Mouse (Mus musculus): ENCODE measurements around the gene Cd274. TPM values are rescaled to one million over a fixed set of nuclear protein-coding genes. Genes with fewer than 3 reads are reported as not detected.

The Cd274 gene
- polyA plus RNA-seq, 1 experiment: 1.1 TPM

DNA sequence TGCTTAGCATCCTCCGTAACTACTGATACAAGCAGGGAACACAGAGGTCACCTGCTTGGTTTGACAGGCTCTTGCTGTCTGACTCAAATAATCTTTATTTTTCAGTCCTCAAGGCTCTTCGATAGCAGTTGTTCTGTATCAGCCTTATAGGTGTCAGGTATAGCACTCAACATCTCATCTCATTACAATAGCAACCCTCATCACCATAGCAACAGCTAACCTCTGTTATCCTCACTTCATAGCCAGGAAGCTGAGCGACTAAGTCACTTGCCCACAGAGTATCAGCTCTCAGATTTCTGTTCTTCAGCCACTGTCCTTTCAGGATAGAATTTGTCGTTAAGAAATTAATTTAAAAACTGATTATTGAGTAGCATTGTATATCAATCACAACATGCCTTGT lies 18.6 kb downstream of the Cd274 start:
- Histone ChIP-seq H3K27ac (ENCODE audit: insufficient read depth, low read length) (no peak overlapping the region), H3K4me3 (ENCODE audit: insufficient read depth, low read length) (no peak overlapping the region), H3K4me1 (ENCODE audit: control insufficient read depth, insufficient read depth, low read length) (no peaks in the 10 kb centered on the region)
- TF ChIP-seq POLR2A (IDR thresholded peaks at IDR 0.05; ENCODE audit: low read depth, low read length) (no peak), CTCF (IDR thresholded peaks at IDR 0.05; ENCODE audit: borderline replicate concordance, insufficient read depth, low read length) (no peak)

DNA sequence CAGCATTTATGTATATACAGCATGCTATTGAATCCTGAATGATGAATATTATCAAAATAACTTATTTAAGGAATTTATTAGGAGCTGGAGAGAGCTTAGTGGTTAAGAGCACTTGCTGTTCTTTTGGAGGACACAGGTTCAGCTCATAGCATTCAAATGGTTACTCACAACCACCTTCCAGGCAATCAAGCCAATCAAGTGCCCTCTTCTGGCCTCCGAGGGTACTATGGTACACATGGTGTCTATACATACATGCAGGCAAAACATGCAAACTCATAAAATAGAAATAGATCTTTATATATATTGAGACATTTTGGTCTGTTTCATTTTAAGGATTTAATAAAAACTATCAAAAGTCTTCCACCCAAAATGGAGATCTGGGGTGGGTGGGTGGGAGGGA lies 21.6 kb downstream of the Cd274 start:
- H3K4me3 ChIP-seq (ENCODE audit: insufficient read depth, low read length): no peak overlapping the region
- H3K27ac ChIP-seq (ENCODE audit: insufficient read depth, low read length): no peak overlapping the region
- no peaks in the 10 kb centered on the region for H3K4me1 ChIP-seq (ENCODE audit: control insufficient read depth, insufficient read depth, low read length)
- TF ChIP-seq CTCF (IDR thresholded peaks at IDR 0.05; ENCODE audit: borderline replicate concordance, insufficient read depth, low read length) (no peak), POLR2A (IDR thresholded peaks at IDR 0.05; ENCODE audit: low read depth, low read length) (no peak)

DNA sequence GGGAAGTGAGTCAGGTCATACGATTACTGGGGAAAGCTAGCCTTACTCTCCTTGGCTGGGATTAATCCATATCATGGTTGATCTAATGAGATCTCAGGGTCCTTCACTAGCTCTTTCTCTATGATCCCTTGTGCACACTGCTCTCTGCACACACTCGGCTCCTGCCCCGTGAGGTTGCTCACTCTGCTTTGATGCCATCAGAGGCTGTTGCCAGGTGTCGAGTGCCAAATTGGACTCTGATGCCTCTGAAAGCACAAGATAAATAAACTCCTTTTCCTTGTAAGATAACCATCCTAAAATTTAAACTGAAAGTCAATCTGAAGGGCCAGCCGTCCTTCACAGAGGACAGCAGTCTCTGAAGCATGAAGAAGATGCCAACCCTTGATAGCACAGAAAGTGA lies 23.2 kb downstream of the Cd274 start:
- no peaks in the 10 kb centered on the region for H3K4me1 ChIP-seq (ENCODE audit: control insufficient read depth, insufficient read depth, low read length)
- H3K27ac ChIP-seq (ENCODE audit: insufficient read depth, low read length): no peak overlapping the region
- no peak for TF ChIP-seq CTCF (IDR thresholded peaks at IDR 0.05; ENCODE audit: borderline replicate concordance, insufficient read depth, low read length)
- TF ChIP-seq POLR2A (IDR thresholded peaks at IDR 0.05; ENCODE audit: low read depth, low read length): no peak
- H3K4me3 ChIP-seq (ENCODE audit: insufficient read depth, low read length): no peak overlapping the region

DNA sequence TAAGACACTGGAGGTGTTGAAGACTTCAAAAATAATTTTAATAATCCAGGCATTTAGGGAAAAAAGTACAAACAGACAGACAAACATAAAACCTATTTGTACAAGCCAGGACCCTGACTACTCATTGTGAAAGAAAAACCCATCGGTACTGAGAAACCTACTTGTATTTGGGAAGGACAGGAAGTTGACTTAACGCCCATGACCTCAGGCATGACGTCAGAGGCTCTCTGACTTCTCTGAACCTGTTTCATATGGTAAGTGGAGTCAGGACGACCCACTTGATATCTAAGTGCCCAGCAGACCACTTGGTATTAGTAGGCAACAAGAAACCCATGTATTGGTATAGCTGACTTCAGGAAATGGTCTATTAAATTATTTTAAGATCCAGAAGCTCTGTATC lies 24.0 kb downstream of the Cd274 start:
- Histone ChIP-seq H3K27ac (ENCODE audit: insufficient read depth, low read length) (no peak overlapping the region), H3K4me1 (ENCODE audit: control insufficient read depth, insufficient read depth, low read length) (no peaks in the 10 kb centered on the region), H3K4me3 (ENCODE audit: insufficient read depth, low read length) (no peak overlapping the region)
- no peak for TF ChIP-seq POLR2A (IDR thresholded peaks at IDR 0.05; ENCODE audit: low read depth, low read length)
- TF ChIP-seq CTCF (IDR thresholded peaks at IDR 0.05; ENCODE audit: borderline replicate concordance, insufficient read depth, low read length): no peak

DNA sequence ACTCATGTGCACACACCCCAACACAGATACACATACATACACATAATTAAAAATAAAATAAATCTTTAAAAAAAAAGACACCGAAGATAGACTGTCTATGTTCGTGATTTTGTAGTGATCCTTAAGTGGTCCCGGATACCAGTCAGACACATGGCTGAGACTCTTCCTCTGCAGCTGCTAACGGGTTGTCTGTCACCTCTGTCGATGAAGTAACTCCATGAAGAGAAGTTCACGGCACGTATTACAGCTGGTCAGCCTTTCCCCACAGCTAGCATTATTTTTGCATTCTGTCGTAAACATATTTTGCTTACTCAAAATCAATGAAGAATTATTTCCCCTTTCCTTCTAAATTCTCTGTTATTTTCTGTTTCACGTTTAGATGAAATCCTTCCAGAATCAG lies 26.1 kb downstream of the Cd274 start:
- Histone ChIP-seq H3K27ac (ENCODE audit: insufficient read depth, low read length) (no peak overlapping the region), H3K4me3 (ENCODE audit: insufficient read depth, low read length) (no peak overlapping the region), H3K4me1 (ENCODE audit: control insufficient read depth, insufficient read depth, low read length) (no peaks in the 10 kb centered on the region)
- no peak for TF ChIP-seq POLR2A (IDR thresholded peaks at IDR 0.05; ENCODE audit: low read depth, low read length)

DNA sequence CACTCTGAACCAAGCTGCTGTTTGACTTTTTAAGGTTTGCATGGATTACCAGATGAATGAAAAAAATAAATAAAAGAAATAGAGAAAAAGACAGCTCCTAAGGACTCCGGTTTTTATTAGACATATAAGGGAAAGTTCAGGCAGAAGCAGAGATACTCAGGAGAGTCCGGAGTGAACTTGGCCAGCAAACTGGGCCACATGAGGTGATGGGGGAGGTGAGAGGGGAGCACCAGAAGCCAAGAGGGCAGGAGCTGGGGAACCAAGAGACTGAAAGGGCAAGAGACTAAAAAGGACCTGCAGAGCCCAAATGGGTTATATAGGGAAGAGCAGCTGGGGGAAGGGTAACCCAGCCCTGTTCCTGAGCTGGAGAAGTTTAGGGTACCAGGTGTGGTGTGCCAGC lies 27.5 kb downstream of the Cd274 start:
- H3K27ac ChIP-seq (ENCODE audit: insufficient read depth, low read length): no peak overlapping the region
- TF ChIP-seq POLR2A (IDR thresholded peaks at IDR 0.05; ENCODE audit: low read depth, low read length): no peak
- TF ChIP-seq CTCF (IDR thresholded peaks at IDR 0.05; ENCODE audit: borderline replicate concordance, insufficient read depth, low read length): no peak
- H3K4me1 ChIP-seq (ENCODE audit: control insufficient read depth, insufficient read depth, low read length): no peaks in the 10 kb centered on the region
- no peak overlapping the region for H3K4me3 ChIP-seq (ENCODE audit: insufficient read depth, low read length)

DNA sequence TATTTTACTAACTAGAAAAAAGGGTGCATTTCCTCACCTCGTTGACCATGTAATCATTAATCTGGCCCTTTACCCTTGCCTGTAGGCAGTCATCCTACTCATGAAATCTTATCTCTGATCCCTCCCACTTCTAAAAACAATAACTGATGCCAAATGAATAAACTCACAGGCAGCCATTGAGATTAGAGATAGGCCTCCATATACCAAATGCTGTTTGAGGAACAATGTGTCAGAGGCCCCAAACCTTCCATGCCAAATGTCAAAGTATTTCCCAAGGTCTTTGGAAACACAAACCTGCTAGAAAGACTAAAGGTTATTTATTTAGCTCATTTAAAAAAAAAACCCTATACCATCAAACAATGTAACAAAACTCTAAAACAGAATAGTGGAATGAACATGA lies 29.1 kb downstream of the Cd274 start:
- TF ChIP-seq POLR2A (IDR thresholded peaks at IDR 0.05; ENCODE audit: low read depth, low read length) (no peak), CTCF (IDR thresholded peaks at IDR 0.05; ENCODE audit: borderline replicate concordance, insufficient read depth, low read length) (no peak)
- H3K4me3 ChIP-seq (ENCODE audit: insufficient read depth, low read length): no peak overlapping the region
- H3K27ac ChIP-seq (ENCODE audit: insufficient read depth, low read length): no peak overlapping the region
- H3K4me1 ChIP-seq (ENCODE audit: control insufficient read depth, insufficient read depth, low read length): no peaks in the 10 kb centered on the region

DNA sequence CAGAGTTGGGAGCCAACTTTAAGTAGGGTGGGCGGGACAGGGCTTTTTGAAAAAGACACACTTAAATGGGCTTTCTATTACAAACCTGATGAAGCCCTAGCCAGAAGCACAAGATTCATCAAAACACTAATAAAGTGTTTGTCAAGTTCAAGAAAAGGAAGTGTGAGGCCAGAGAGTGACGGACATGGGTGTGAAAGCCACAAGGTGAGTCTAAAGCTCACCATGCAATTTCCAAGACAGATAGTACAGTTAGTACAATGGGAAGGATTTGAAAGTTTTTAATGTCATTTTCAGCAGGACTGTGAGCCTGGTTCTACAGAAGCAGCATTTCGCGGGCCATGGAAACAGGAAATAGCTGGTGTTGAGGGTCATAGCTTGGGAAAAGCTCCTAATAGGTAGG lies 32.5 kb downstream of the Cd274 start:
- H3K27ac ChIP-seq (ENCODE audit: insufficient read depth, low read length): no peak overlapping the region
- no peak for TF ChIP-seq CTCF (IDR thresholded peaks at IDR 0.05; ENCODE audit: borderline replicate concordance, insufficient read depth, low read length)
- no peak for TF ChIP-seq POLR2A (IDR thresholded peaks at IDR 0.05; ENCODE audit: low read depth, low read length)

DNA sequence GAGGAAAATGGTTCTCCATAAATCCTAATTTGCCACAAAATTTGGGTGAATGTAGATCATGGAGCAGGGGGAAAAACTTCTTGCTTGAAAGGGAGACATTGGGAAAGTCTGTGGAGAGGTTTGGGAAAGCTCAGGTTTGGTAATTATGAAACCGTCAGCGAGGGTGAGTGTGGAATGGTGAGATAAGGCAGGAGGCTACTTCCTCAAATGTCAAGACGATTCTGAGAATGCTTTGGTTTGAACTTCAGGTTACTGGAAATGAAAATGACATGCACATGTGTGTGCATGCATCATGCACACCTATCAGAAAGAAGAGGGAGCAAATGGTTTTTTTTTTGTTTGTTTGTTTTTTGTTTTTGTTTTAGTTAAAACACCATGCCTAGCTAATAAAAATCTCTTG lies 33.2 kb downstream of the Cd274 start:
- Histone ChIP-seq H3K4me1 (ENCODE audit: control insufficient read depth, insufficient read depth, low read length) (no peaks in the 10 kb centered on the region), H3K4me3 (ENCODE audit: insufficient read depth, low read length) (no peak overlapping the region), H3K27ac (ENCODE audit: insufficient read depth, low read length) (no peak overlapping the region)
- TF ChIP-seq CTCF (IDR thresholded peaks at IDR 0.05; ENCODE audit: borderline replicate concordance, insufficient read depth, low read length) (no peak), POLR2A (IDR thresholded peaks at IDR 0.05; ENCODE audit: low read depth, low read length) (no peak)

More for the DNA sequence above, 32.5 kb downstream of the Cd274 start:
- Histone ChIP-seq H3K4me1 (ENCODE audit: control insufficient read depth, insufficient read depth, low read length) (no peaks in the 10 kb centered on the region), H3K4me3 (ENCODE audit: insufficient read depth, low read length) (no peak overlapping the region)

DNA sequence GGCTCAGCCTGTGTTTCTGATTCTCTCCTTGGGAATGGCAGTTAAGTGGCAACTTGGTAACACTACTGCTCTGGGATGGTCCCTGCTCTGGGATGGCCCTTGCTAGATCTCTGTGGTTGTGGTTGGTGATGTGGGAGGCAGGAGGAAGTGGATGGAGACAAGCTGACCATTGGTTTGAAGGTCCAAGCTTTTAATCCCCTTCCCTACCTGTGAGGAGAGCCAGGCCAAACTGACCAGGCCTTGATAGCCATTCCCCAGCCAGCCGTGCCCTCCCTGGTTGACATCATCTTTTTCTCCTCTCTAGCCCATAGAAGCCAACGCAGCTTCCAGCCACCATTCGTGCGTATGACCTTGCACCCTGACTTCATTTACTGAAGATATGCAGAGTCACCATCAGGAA lies 35.4 kb downstream of the Cd274 start:
- H3K4me3 ChIP-seq (ENCODE audit: insufficient read depth, low read length): no peak overlapping the region
- TF ChIP-seq POLR2A (IDR thresholded peaks at IDR 0.05; ENCODE audit: low read depth, low read length) (no peak), CTCF (IDR thresholded peaks at IDR 0.05; ENCODE audit: borderline replicate concordance, insufficient read depth, low read length) (no peak)
- H3K27ac ChIP-seq (ENCODE audit: insufficient read depth, low read length): no peak overlapping the region
- H3K4me1 ChIP-seq (ENCODE audit: control insufficient read depth, insufficient read depth, low read length): no peaks in the 10 kb centered on the region

DNA sequence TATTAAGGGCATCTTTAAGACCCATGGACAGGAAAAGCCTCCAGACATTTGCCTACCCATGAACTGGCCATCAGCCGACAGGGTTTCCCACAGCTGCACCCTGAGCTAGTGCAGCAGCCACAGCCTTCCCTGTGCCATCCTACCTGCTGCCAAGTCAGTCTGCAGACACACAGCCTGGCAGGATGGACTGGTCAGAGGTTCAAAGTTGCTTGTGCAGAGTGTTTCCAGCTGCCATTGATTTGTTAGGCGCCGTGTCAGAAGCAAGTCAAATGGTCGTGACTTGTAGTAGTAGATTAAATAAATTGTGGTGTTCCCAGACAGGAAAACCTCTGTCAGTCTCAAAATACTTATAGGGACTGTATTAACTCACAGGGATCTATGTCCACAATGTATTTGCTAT lies 36.0 kb downstream of the Cd274 start:
- Histone ChIP-seq H3K4me1 (ENCODE audit: control insufficient read depth, insufficient read depth, low read length) (no peaks in the 10 kb centered on the region), H3K4me3 (ENCODE audit: insufficient read depth, low read length) (no peak overlapping the region), H3K27ac (ENCODE audit: insufficient read depth, low read length) (no peak overlapping the region)
- TF ChIP-seq CTCF (IDR thresholded peaks at IDR 0.05; ENCODE audit: borderline replicate concordance, insufficient read depth, low read length) (no peak), POLR2A (IDR thresholded peaks at IDR 0.05; ENCODE audit: low read depth, low read length) (no peak)

Measured in embryonic fibroblast, embryonic 13.5 days (primary cell).